Mouse (Mus musculus) MEL (cell line): ENCODE measurements at regions not wholly inside any gene's neighbourhood (a gene's known extent, or its start where the extent isn't known, plus 50 kb on each side); places are given as distances from the start of the nearest gene placed in this dataset.

ENCODE experiments used
- DNase-seq: peaks from one replicate; pipeline ENCODE4 v3.0.0; 2011; ENCODE audit warnings: low read depth, low spot score
- H3K27ac ChIP-seq: 2 replicates; pipeline ENCODE4 v1.5.1; 2012; ENCODE audit warnings: low read depth, mild to moderate bottlenecking, control low read depth, low read length, moderate library complexity; ENCODE audit not compliant: control insufficient read depth
- H3K27me3 ChIP-seq, 2 experiments: fragments of 150-350 bp in 1 of 2; sonication (generic) in 1 of 2; 2 replicates each; pipeline ENCODE4 v1.6.1; 2012; ENCODE audit warnings: low read length in 2 of 2, mild to moderate bottlenecking in 2 of 2, improper control_type of control experiment in 1 of 2, moderate library complexity in 1 of 2; ENCODE audit not compliant: insufficient read depth in 2 of 2, control insufficient read depth in 1 of 2
- H3K36me3 ChIP-seq, 2 experiments: 2 replicates each; pipeline ENCODE4 v1.6.1; 2012 to 2014; ENCODE audit warnings: low read length in 2 of 2, improper control_type of control experiment in 1 of 2, inconsistent platforms in 1 of 2, mild to moderate bottlenecking in 1 of 2; ENCODE audit not compliant: insufficient read depth in 2 of 2, control insufficient read depth in 1 of 2
- H3K4me1 ChIP-seq, 2 experiments: fragments of 150-350 bp in 1 of 2; sonication (generic) in 1 of 2; 2 replicates each; pipeline ENCODE4 v1.6.1; 2012; ENCODE audit warnings: low read length in 2 of 2, improper control_type of control experiment in 1 of 2, mild to moderate bottlenecking in 1 of 2; ENCODE audit not compliant: insufficient read depth in 2 of 2, control insufficient read depth in 1 of 2
- H3K4me3 ChIP-seq, 2 experiments: fragments of 150-350 bp in 1 of 2; sonication (generic) in 1 of 2; 2 replicates each; pipeline ENCODE4 v1.5.1; 2012; ENCODE audit warnings: low read depth in 2 of 2, low read length in 2 of 2, mild to moderate bottlenecking in 2 of 2, moderate library complexity in 2 of 2, control low read depth in 1 of 2, improper control_type of control experiment in 1 of 2; ENCODE audit not compliant: control insufficient read depth in 1 of 2, insufficient read depth in 1 of 2
- H3K79me2 ChIP-seq: 2 replicates; pipeline ENCODE4 v1.6.1; 2012; ENCODE audit warnings: mild to moderate bottlenecking, low read length, moderate library complexity; ENCODE audit not compliant: control insufficient read depth, poor library complexity, insufficient read depth
- H3K9ac ChIP-seq: 2 replicates; pipeline ENCODE4 v1.6.1; 2012; ENCODE audit warnings: low read depth, mild to moderate bottlenecking, control low read depth, low read length, moderate library complexity; ENCODE audit not compliant: control insufficient read depth, poor library complexity, severe bottlenecking
- H3K9me3 ChIP-seq: fragments of 150-350 bp; sonication (generic); replicated peaks from 2 replicates; pipeline ENCODE4 v1.6.1; 2012; ENCODE audit warnings: mild to moderate bottlenecking, low read length, improper control_type of control experiment, moderate library complexity; ENCODE audit not compliant: insufficient read depth
- BHLHE40 ChIP-seq: IDR thresholded peaks from 2 replicates; pipeline ENCODE4 v1.6.1; 2012; ENCODE audit warnings: low read depth, mild to moderate bottlenecking, inconsistent platforms, low read length, improper control_type of control experiment, borderline replicate concordance
- CTCF ChIP-seq, 3 experiments: IDR thresholded peaks in 2 of 3; conservative IDR thresholded peaks in 1 of 3; 2 replicates each; pipeline ENCODE4 v1.5.1; 2011 to 2012; ENCODE audit warnings: low read length in 3 of 3, low read depth in 2 of 3, mild to moderate bottlenecking in 2 of 3, improper control_type of control experiment in 1 of 3, inconsistent platforms in 1 of 3, mixed read lengths in 1 of 3, moderate library complexity in 1 of 3; ENCODE audit not compliant: control insufficient read depth in 1 of 3, insufficient read depth in 1 of 3, poor library complexity in 1 of 3, severe bottlenecking in 1 of 3
- E2F4 ChIP-seq: IDR thresholded peaks from 2 replicates; pipeline ENCODE4 v1.6.1; 2011; ENCODE audit warnings: low read depth, low read length, improper control_type of control experiment, borderline replicate concordance
- ELF1 ChIP-seq: IDR thresholded peaks from 2 replicates; pipeline ENCODE4 v1.6.1; 2014; ENCODE audit warnings: low read depth, mild to moderate bottlenecking, inconsistent platforms, low read length, improper control_type of control experiment, moderate library complexity
- EP300 ChIP-seq, 2 experiments: IDR thresholded peaks; 2 replicates each; pipeline ENCODE4 v1.6.1; 2011; ENCODE audit warnings: improper control_type of control experiment in 2 of 2, low read length in 2 of 2, low read depth in 1 of 2, mild to moderate bottlenecking in 1 of 2
- GABPA ChIP-seq: IDR thresholded peaks from 2 replicates; pipeline ENCODE4 v1.6.1; 2012; ENCODE audit warnings: low read depth, mild to moderate bottlenecking, inconsistent platforms, low read length, improper control_type of control experiment, moderate library complexity
- KAT2A ChIP-seq: conservative IDR thresholded peaks from 2 replicates; pipeline ENCODE4 v1.6.1; 2012; ENCODE audit warnings: low read depth, low read length, improper control_type of control experiment, inconsistent platforms
- MAZ ChIP-seq: IDR thresholded peaks from 2 replicates; pipeline ENCODE4 v1.6.1; 2012; ENCODE audit warnings: low read depth, mild to moderate bottlenecking, inconsistent platforms, low read length, improper control_type of control experiment
- MXI1 ChIP-seq: IDR thresholded peaks from 2 replicates; pipeline ENCODE4 v1.6.1; 2011; ENCODE audit warnings: mild to moderate bottlenecking, low read depth, low read length, improper control_type of control experiment
- MYB ChIP-seq: IDR thresholded peaks from 2 replicates; pipeline ENCODE4 v1.6.1; 2011; ENCODE audit warnings: mild to moderate bottlenecking, low read depth, low read length, improper control_type of control experiment
- NELFE ChIP-seq: IDR thresholded peaks from 2 replicates; pipeline ENCODE4 v1.6.1; 2011; ENCODE audit warnings: low read depth, low read length, improper control_type of control experiment
- POLR2AphosphoS2 ChIP-seq: IDR thresholded peaks from 2 replicates; pipeline ENCODE4 v1.6.1; 2011; ENCODE audit warnings: low read length, improper control_type of control experiment
- RCOR1 ChIP-seq: IDR thresholded peaks from 2 replicates; pipeline ENCODE4 v1.6.1; 2012; ENCODE audit warnings: low read depth, mild to moderate bottlenecking, inconsistent platforms, low read length, improper control_type of control experiment
- SIN3A ChIP-seq: IDR thresholded peaks from 2 replicates; pipeline ENCODE4 v1.6.1; 2012; ENCODE audit warnings: low read length, improper control_type of control experiment, inconsistent platforms
- SMC3 ChIP-seq: IDR thresholded peaks from 2 replicates; pipeline ENCODE4 v1.6.1; 2011; ENCODE audit warnings: low read depth, low read length, improper control_type of control experiment
- TBP ChIP-seq: IDR thresholded peaks from 2 replicates; pipeline ENCODE4 v1.8.0; 2011; ENCODE audit warnings: low read depth, low read length, improper control_type of control experiment
- UBTF ChIP-seq: IDR thresholded peaks from 2 replicates; pipeline ENCODE4 v1.6.1; 2012; ENCODE audit warnings: low read depth, mild to moderate bottlenecking, inconsistent platforms, low read length, improper control_type of control experiment, moderate library complexity, borderline replicate concordance; ENCODE audit not compliant: insufficient read depth
- USF1 ChIP-seq: IDR thresholded peaks from 2 replicates; pipeline ENCODE4 v1.6.1; 2014; ENCODE audit warnings: low read depth, mild to moderate bottlenecking, inconsistent platforms, low read length, improper control_type of control experiment, moderate library complexity
- USF2 ChIP-seq, 2 experiments: IDR thresholded peaks; 2 replicates each; pipeline ENCODE4 v1.6.1; 2011 to 2012; ENCODE audit warnings: improper control_type of control experiment in 2 of 2, low read length in 2 of 2, borderline replicate concordance in 1 of 2, inconsistent platforms in 1 of 2, low read depth in 1 of 2, mild to moderate bottlenecking in 1 of 2; ENCODE audit not compliant: insufficient read depth in 1 of 2
- ZC3H11A ChIP-seq: IDR thresholded peaks from 2 replicates; pipeline ENCODE4 v1.6.1; 2012; ENCODE audit warnings: low read depth, mild to moderate bottlenecking, inconsistent platforms, low read length, improper control_type of control experiment
- ZKSCAN1 ChIP-seq: IDR thresholded peaks from 2 replicates; pipeline ENCODE4 v1.6.1; 2012; ENCODE audit warnings: low read depth, mild to moderate bottlenecking, inconsistent platforms, low read length, improper control_type of control experiment, moderate library complexity
- ZMIZ1 ChIP-seq: IDR thresholded peaks from 2 replicates; pipeline ENCODE4 v1.6.1; 2012; ENCODE audit warnings: low read depth, mild to moderate bottlenecking, inconsistent platforms, low read length, improper control_type of control experiment, moderate library complexity
- ZNF384 ChIP-seq: IDR thresholded peaks from 2 replicates; pipeline ENCODE4 v1.6.1; 2012; ENCODE audit warnings: low read depth, mild to moderate bottlenecking, inconsistent platforms, low read length, improper control_type of control experiment

- TF ChIP-seq USF2 (IDR thresholded peaks at IDR 0.05; ENCODE audit: borderline replicate concordance in 1 of 2, insufficient read depth in 1 of 2, low read depth in 1 of 2, low read length in 2 of 2) (no peak), ELF1 (no peak), E2F4 (no peak), POLR2AphosphoS2 (no peak), KAT2A (no peak), EP300 (IDR thresholded peaks at IDR 0.05; ENCODE audit: low read depth in 1 of 2, low read length in 2 of 2) (no peak), MYB (no peak), SIN3A (no peak), SMC3 (no peak), CTCF (IDR thresholded peaks at IDR 0.05 in 2 of 3, conservative IDR thresholded peaks at IDR 0.05 in 1 of 3; ENCODE audit: control insufficient read depth in 1 of 3, insufficient read depth in 1 of 3, low read depth in 2 of 3, low read length in 3 of 3, poor library complexity in 1 of 3, severe bottlenecking in 1 of 3) (no peak), MAZ (no peak), NELFE (no peak), ZNF384 (no peak)
- no peaks in the 10 kb centered on the region for H3K4me1 ChIP-seq
- no peaks in the 10 kb centered on the region for H3K27me3 ChIP-seq
Observed at GRCm38 (mm10) chr19:15448989-15449388, 498.1 kb downstream of the Psat1 start.

GRCm38 (mm10) chr19:15431798-15432197 is 515.3 kb downstream of the Psat1 start:
- Histone ChIP-seq H3K4me3 (no peak overlapping the region), H3K79me2 (no peaks in the 10 kb centered on the region), H3K36me3 (no peaks in the 10 kb centered on the region), H3K27ac (no peak overlapping the region), H3K9me3 (no peaks in the 10 kb centered on the region), H3K27me3 (no peaks in the 10 kb centered on the region), H3K9ac (no peak overlapping the region), H3K4me1 (no peaks in the 10 kb centered on the region)
- TF ChIP-seq MXI1 (no peak), USF1 (no peak), EP300 (IDR thresholded peaks at IDR 0.05; ENCODE audit: low read depth in 1 of 2, low read length in 2 of 2) (no peak), GABPA (no peak), RCOR1 (no peak), UBTF (no peak), BHLHE40 (no peak), ZKSCAN1 (no peak), SMC3 (no peak), ZC3H11A (no peak), TBP (no peak), CTCF (IDR thresholded peaks at IDR 0.05 in 2 of 3, conservative IDR thresholded peaks at IDR 0.05 in 1 of 3; ENCODE audit: control insufficient read depth in 1 of 3, insufficient read depth in 1 of 3, low read depth in 2 of 3, low read length in 3 of 3, poor library complexity in 1 of 3, severe bottlenecking in 1 of 3) (no peak), USF2 (IDR thresholded peaks at IDR 0.05; ENCODE audit: borderline replicate concordance in 1 of 2, insufficient read depth in 1 of 2, low read depth in 1 of 2, low read length in 2 of 2) (no peak), ZMIZ1 (no peak)
- DNase-seq = no peak

More at GRCm38 (mm10) chr19:15448989-15449388, 498.1 kb downstream of the Psat1 start:
- Histone ChIP-seq H3K9ac (no peak overlapping the region), H3K36me3 (no peaks in the 10 kb centered on the region), H3K79me2 (no peaks in the 10 kb centered on the region), H3K27ac (no peak overlapping the region), H3K9me3 (no peaks in the 10 kb centered on the region), H3K4me3 (no peak overlapping the region)
- DNase-seq = no peak
